Mouse (Mus musculus): ENCODE results near the gene Fam53b.

- TF ChIP-seq ZNF384 (IDR thresholded peaks at IDR 0.05; ENCODE audit: low read depth, low read length) (no peak), HCFC1 (IDR thresholded peaks at IDR 0.05; ENCODE audit: borderline replicate concordance, insufficient read depth, low read length) (no peak), ZC3H11A (IDR thresholded peaks at IDR 0.05; ENCODE audit: borderline replicate concordance, low read depth, low read length) (no peak), MAFK (IDR thresholded peaks at IDR 0.05; ENCODE audit: insufficient read depth, low read depth, low read length) (no peak)
Observed at GRCm38 (mm10) chr7:132804461-132804860, 9.2 kb downstream of the Fam53b start.
